Mouse (Mus musculus) small intestine, adult 2 months (tissue): Measurements from ENCODE around the gene Clpsl2. TPM values are rescaled to one million over a fixed set of nuclear protein-coding genes. Genes with fewer than 3 reads are reported as not detected.

Source experiments
- H3K27ac ChIP-seq: fragments of 200-500 bp; 2 replicates; pipeline ENCODE4 v1.5.1; 2012; ENCODE audit warnings: low read depth, low read length, control low read depth, inconsistent platforms; ENCODE audit not compliant: insufficient read depth
- H3K27me3 ChIP-seq: fragments of 200-500 bp; 2 replicates; pipeline ENCODE4 v1.6.1; 2012; ENCODE audit warnings: mild to moderate bottlenecking, moderate library complexity, low read length, inconsistent platforms; ENCODE audit not compliant: control insufficient read depth, insufficient read depth
- H3K36me3 ChIP-seq: fragments of 200-500 bp; 2 replicates; pipeline ENCODE4 v1.6.1; 2012; ENCODE audit warnings: mild to moderate bottlenecking, low read length, control low read depth, inconsistent platforms; ENCODE audit not compliant: control insufficient read depth, insufficient read depth
- H3K4me1 ChIP-seq: fragments of 200-500 bp; 2 replicates; pipeline ENCODE4 v1.6.1; 2012; ENCODE audit warnings: low read length, inconsistent platforms, mixed read lengths; ENCODE audit not compliant: control insufficient read depth, insufficient read depth, insufficient read length
- H3K4me3 ChIP-seq: fragments of 200-500 bp; 2 replicates; pipeline ENCODE4 v1.5.1; 2012; ENCODE audit warnings: low read depth, mild to moderate bottlenecking, control low read depth, inconsistent platforms, low read length, moderate library complexity
- CTCF ChIP-seq: fragments of 200-500 bp; IDR thresholded peaks from 2 replicates; pipeline ENCODE4 v1.5.1; 2012; ENCODE audit warnings: low read depth, mild to moderate bottlenecking, control low read depth, inconsistent platforms, low read length, moderate library complexity, mixed read lengths; ENCODE audit not compliant: insufficient replicate concordance, insufficient read length; ENCODE audit errors: extremely low read depth
- POLR2A ChIP-seq: fragments of 200-500 bp; IDR thresholded peaks from 2 replicates; pipeline ENCODE4 v1.6.1; 2012; ENCODE audit warnings: low read depth, mild to moderate bottlenecking, control low read depth, inconsistent platforms, low read length, moderate library complexity
- WGBS: fragments of 180-500 bp; shearing (Covaris S2); methylation state at CpG from one replicate; pipeline ENCODE4 v1.1.7; 2018; 5-methylcytosine and 5-hydroxymethylcytosine counted together
- polyA plus RNA-seq: library from polyadenylated mRNA; depleted of rRNA; stranded (reverse); fragments of >200 nt; gene quantifications from 2 replicates; pipeline ENCODE4 v1.2.3, GENCODE M21; 2012

Clpsl2 gene
- polyA plus RNA-seq, 1 experiment, result not detected

DNA sequence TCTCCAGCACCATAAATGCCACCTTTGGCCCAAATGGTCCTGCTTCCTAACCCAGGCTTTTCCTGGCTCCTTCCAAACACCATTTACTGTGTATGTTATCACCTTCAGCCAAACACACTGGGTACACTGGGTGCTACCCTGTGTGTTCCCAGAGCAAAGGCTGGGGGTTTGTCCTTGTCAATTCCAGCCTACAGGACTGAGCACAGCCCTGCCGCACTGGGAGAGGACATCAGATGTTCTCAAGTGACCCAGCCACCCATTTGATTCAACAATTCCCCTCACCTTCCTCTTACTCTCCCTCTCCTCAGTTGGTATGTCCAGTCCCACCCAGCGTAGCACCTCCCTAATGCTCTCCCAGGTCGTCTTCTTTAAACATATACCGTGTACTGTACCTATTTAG, 28.6 kb upstream of the Clpsl2 start:
- Histone ChIP-seq H3K27ac (peak overlapping the region; percentile 4; the same call in 1 of the 2 replicates), H3K4me3 (no peak overlapping the region), H3K36me3 (no peaks in the 10 kb centered on the region), H3K4me1 (peaks cover 33% of the 10 kb centered on the region), H3K27me3 (no peaks in the 10 kb centered on the region)
- TF ChIP-seq POLR2A (no peak), CTCF (no peak)
- 30% methylated on average over 4 of the region's 4 CpGs for WGBS

DNA sequence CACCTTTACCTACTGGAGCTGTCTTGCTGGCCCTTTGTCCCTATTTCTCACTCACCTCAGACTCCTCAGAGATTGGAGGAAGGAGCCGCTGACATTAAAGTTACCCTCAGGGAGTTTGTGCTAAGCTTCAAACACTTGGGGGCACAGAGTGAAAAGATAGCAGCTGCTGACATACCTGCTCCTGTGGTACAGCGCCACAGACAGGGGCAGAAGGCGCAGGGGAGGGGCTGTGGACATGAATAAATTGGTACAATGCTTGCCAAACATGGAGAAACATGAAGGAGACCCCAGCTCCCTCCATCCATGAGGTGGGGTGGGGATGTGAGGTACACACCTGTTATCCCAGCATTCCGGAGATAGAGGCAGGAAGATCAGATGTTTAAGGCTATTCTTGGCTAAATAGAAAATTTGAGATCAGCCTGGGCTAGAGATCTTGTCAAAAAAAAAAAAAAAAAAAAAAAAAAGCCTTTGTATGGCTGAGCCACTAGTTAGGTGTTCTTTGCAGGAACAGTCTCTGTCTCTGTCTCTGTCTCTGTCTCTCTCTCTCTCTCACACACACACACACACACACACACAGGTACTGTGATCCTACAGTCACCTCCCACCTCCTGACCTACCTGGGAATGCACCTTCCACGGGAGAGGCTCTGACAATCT, 28.0 kb upstream of the Clpsl2 start:
- H3K4me1 ChIP-seq, result peaks cover 28% of the 10 kb centered on the region
- peak overlapping the region; percentile 19; the same call in 1 of the 2 replicates for H3K27ac ChIP-seq
- WGBS, result 30% methylated on average over 5 of the region's 5 CpGs
- TF ChIP-seq CTCF (no peak), POLR2A (no peak)
- no peaks in the 10 kb centered on the region for H3K27me3 ChIP-seq
- no peaks in the 10 kb centered on the region for H3K36me3 ChIP-seq
- H3K4me3 ChIP-seq, result no peak overlapping the region

DNA sequence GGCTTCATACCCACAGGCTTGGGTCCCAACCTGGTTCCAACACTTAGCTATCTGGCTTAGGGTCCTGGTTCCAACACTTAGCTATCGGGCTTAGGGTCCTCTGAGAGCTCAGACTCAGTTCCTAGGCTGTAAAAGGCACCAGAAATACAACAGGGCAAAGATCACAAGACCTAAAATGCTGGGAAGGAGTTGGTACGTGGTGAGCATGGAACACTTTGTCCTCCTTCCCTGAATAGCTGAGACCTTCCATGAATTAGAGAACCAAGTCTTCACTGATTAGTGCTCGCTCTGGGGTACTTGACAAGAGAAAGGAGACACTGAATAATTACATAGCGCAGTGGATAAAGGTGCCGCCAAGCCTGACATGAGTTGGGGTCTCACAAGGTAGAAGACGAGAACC, 27.3 kb upstream of the Clpsl2 start:
- 25% methylated on average over 6 of the region's 6 CpGs for WGBS
- Histone ChIP-seq H3K4me3 (peak overlapping the region; percentile 69), H3K27me3 (no peaks in the 10 kb centered on the region), H3K36me3 (no peaks in the 10 kb centered on the region), H3K4me1 (peaks cover 24% of the 10 kb centered on the region), H3K27ac (peak overlapping the region; percentile 77)
- TF ChIP-seq CTCF, result no peak
- no peak for TF ChIP-seq POLR2A

DNA sequence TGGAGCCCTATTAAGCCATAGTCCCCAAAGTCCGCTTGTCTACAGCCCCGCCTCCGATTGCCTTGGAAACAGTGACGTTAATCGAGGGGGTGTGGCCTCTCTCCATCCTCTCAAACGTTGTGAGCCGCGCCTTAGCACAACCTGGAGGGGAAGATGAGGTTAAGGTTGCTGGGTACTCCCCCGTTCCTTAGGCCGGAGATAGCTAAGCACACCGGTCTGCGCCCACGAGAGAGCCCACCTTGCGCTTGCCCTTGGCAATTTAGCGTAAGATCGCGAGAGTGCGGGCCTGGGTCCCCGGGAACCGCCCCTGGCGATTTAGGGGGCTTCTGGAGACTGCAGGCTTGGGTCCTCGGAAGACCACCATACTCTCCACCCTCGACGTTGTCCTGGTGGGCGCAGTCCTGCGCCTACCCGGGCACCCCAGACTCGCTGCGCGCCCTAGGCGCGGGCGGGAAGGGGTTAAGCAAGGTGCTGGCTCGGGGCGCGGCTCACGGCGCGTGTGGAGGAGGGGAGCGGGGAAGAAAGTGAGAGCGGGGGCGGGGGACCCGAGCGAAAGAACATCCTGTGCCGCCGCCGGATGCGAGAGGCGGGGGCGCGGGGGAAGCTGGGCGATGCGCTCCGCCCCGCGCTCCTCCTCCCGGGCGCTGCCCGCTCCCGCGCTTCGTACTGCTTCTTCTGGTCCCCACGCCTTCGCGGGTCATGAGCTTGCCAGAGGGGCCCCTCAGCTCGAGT, 26.4 kb upstream of the Clpsl2 start:
- Histone ChIP-seq H3K4me1 (peaks cover 20% of the 10 kb centered on the region), H3K27ac (peak overlapping the region; percentile 88), H3K4me3 (peak overlapping the region; percentile 69), H3K36me3 (no peaks in the 10 kb centered on the region), H3K27me3 (no peaks in the 10 kb centered on the region)
- WGBS, result under 1% methylated on average over 49 of the region's 66 CpGs
- TF ChIP-seq POLR2A, result peak; percentile 78
- no peak for TF ChIP-seq CTCF

DNA sequence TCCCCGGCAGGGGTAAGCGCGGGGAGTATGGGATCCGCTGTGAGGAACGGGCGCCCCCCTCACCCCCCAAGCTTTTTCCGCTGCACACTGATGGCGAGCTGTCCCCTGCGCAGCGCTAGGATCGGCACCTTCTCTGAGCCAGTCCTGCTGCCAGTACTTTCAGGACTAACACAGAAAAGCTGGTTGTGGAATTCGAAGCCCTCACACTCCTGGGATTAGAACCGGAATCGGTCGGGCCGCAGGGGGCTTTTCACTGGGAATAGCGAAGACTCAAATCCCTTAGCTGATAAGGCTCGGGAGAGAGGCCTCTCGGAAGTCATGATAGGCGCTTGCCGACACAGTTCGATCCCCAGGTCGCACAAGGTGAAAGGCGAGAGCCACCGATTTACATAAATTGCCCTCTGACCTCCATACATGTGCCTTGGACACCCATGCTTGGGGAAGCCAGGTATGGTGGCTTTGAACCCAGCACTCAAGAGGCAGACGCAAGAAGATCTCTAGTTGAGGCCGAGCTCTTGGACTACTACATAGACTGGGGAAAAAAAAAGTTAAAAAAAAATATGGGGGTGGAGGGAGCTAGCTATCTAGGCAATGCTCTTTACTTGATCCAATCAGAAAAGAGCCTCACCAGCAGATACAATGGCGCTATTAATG, 25.7 kb upstream of the Clpsl2 start:
- H3K4me1 ChIP-seq, result peaks cover 16% of the 10 kb centered on the region
- peak overlapping the region; percentile 69 for H3K4me3 ChIP-seq
- TF ChIP-seq POLR2A, result no peak
- TF ChIP-seq CTCF, result no peak
- peak overlapping the region; percentile 77 for H3K27ac ChIP-seq
- 9% methylated on average over 28 of the region's 28 CpGs for WGBS
- no peaks in the 10 kb centered on the region for H3K27me3 ChIP-seq
- H3K36me3 ChIP-seq, result no peaks in the 10 kb centered on the region

DNA sequence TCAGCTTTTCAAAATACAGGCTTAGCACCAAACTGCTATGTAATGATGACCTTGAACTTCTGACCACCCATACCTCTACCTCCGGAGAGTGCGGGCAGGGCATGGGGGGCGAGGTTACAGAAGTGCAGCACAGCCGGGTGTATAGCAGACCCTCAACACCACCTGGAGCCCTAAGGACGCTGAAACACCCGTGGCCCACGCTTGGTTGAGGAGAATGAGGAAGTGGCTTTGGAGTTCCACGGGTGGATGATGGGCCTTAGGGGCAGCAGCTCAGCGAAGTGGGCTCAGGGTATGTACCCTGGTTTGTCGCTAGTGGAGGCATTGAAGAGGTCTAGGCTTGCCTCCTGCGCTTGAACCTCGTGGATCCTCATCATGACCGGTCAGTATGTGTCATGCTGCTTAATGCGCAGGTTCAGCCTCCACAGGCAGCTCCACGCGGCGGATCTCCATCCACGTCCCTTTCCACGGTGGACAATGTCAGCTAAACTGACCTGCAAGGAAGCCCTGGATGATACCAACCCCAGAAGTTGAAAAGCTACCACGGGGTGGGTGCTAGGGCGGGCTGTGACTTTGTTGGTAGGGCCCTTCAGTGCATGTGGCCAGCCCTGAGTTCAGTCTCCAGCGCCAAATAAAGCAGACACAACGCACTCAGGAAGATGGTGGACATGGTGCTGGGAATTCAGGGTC, 25.1 kb upstream of the Clpsl2 start:
- H3K4me1 ChIP-seq, result peaks cover 12% of the 10 kb centered on the region

More for the DNA sequence above, 25.1 kb upstream of the Clpsl2 start:
- TF ChIP-seq CTCF, result no peak
- TF ChIP-seq POLR2A, result no peak
- H3K36me3 ChIP-seq, result no peaks in the 10 kb centered on the region
- H3K27me3 ChIP-seq, result no peaks in the 10 kb centered on the region
- peak overlapping the region; percentile 43 for H3K4me3 ChIP-seq
- 76% methylated on average over 23 of the region's 23 CpGs for WGBS
- no peak overlapping the region for H3K27ac ChIP-seq
